Mouse (Mus musculus): Measurements from ENCODE around the gene Sgcd.

Gene Sgcd

DNA sequence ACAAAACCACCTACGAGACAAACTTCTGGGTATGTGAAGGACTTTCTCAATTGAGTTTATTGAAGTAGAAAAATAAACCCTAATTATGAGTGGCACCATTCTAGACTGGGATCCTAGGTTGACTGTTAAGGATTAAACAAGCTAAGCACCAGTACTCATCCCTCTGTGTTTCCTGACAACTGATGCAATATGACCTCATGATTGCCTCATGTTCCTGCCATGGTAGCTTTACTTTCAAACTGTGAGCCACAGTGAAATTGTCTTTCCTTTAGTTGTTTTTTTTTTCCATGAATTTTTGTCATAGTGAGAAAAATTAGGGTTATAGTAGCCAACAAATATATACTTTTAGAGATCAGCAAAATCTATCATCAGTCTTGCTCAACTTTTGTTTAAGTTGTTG lies 689.0 kb downstream of the Sgcd start:
- ATAC-seq (ENCODE audit: insufficient number of reproducible peaks, low FRiP score, low TSS enrichment) = no peak

DNA sequence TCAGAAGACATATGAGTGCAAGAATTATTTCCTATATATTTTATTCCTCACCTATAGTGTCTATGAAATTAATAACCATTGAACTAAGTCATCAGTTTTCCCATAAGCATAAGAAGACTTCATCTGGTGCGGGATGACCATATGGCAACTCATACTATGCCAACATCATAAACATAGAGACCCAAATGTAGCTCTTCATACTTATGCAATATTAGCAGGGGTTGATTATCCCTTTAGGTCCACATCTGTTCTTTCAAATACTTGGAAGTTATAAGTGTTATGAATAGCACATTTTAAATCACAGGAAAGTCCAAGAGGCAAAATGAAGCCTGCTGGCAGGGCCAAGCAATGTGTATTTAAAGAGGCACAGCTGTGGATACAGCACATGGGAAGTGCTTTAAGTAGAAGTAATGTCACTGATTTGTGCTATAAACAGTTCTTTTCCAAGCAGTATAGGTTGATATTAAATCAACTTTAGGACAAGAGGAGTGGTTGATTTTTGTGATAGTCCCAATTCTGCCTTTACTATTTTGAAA lies 690.9 kb downstream of the Sgcd start:
- ATAC-seq (ENCODE audit: insufficient number of reproducible peaks, low FRiP score, low TSS enrichment) = no peak

- no peak for ATAC-seq (ENCODE audit: insufficient number of reproducible peaks, low FRiP score, low TSS enrichment)
Measured at GRCm38 (mm10) chr11:47294741-47295140, 694.0 kb downstream of the Sgcd start.

GRCm38 (mm10) chr11:47276586-47276985 lies 712.2 kb downstream of the Sgcd start:
- no peak for ATAC-seq (ENCODE audit: insufficient number of reproducible peaks, low FRiP score, low TSS enrichment)

DNA sequence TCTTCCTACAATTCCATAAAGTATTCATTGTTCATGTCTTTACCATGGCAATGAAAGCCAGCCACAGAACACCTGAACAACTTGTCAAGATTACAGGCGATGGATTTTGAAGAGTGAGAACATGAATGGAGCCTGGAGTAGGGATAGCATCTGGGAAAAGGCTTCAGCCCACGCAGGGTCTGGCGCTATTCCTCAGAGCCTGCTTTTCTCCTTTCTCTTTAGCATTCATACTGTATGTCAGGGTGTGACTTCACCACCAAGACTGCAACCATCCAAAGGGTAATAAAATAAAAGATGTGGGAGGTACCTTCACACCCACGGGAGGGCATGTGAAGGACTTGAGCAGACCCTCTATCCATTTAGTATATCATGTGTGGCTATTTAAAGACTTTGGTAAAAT lies 720.2 kb downstream of the Sgcd start:
- ATAC-seq (ENCODE audit: insufficient number of reproducible peaks, low FRiP score, low TSS enrichment) = no peak

GRCm38 (mm10) chr11:47264267-47264984 lies 724.3 kb downstream of the Sgcd start:
- no peak for ATAC-seq (ENCODE audit: insufficient number of reproducible peaks, low FRiP score, low TSS enrichment)

GRCm38 (mm10) chr11:47250301-47250700 lies 738.5 kb downstream of the Sgcd start:
- no peak for ATAC-seq (ENCODE audit: insufficient number of reproducible peaks, low FRiP score, low TSS enrichment)

DNA sequence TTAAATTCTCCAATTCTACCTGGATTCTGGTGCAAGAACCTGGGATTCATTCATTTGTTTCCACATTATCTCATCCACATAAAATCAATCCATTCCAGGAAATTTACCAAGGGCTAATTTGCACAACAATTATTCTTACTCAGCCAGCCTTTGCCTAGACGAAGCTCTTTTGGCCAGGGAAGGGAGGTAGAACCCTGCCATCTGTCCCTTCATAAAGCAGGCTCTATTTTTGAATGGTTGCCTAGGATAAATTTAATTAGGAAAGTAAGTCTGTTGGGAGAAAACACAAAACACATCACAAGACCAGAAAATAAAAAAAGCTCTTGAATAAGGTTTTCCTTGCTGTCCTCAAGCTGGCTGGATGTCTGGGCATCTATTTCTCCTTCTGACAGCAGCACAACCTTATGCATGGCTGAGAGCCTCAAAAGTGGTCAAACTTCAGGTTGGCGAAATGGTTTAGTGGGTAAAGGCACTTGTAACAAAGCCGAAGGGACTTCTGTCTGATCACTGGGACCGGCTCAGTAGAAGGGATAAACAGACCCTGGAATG lies 740.4 kb downstream of the Sgcd start:
- no peak for ATAC-seq (ENCODE audit: insufficient number of reproducible peaks, low FRiP score, low TSS enrichment)

DNA sequence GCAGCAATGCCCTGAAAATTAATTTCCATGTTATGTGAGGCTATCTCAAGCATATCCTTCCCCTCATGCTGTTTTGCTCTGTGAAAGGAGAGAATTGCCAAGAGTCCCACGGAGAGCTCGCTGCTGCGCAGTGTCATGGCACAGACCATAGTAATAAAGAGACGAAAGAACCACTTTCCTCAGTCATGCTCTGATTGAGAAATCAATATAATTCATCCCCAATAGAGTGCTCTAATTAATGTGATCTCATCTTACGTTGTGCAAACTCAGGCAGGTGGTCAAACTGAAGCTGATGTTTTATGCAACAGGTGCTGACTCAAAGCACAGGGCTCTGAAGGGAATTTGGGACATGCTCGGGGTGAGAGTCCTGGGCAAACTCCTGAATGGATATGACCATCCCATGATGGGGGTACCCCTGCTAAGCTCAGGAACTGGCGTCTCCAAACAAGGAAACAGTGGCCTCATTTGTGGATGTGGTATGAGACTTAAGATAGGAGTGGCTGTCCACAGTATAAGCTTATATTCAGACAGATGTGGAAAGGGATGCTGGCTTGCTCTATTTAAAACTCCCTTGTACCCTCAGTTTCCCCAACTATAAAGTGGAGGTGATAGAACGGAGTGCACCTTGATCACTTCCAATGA lies 740.9 kb downstream of the Sgcd start:
- ATAC-seq (ENCODE audit: insufficient number of reproducible peaks, low FRiP score, low TSS enrichment) = no peak

DNA sequence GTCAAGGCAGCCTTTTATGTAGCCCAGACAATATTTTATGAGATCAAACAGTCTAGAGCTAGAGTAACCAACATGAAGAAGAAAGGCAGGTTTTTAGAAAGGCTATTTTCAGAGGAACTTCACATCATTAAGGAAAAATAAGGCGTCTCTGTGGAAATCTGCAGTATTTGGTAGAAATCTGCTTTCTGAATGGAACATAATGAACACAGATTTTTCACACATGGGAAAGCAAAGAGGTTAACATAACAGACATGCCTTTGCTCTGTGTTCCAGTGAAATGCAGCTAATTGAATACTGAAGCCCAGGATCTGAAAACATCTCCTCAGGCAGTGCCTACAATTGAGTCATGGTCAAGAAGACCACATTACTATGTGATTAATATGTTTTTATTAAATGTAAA lies 746.4 kb downstream of the Sgcd start:
- ATAC-seq (ENCODE audit: insufficient number of reproducible peaks, low FRiP score, low TSS enrichment) = no peak

DNA sequence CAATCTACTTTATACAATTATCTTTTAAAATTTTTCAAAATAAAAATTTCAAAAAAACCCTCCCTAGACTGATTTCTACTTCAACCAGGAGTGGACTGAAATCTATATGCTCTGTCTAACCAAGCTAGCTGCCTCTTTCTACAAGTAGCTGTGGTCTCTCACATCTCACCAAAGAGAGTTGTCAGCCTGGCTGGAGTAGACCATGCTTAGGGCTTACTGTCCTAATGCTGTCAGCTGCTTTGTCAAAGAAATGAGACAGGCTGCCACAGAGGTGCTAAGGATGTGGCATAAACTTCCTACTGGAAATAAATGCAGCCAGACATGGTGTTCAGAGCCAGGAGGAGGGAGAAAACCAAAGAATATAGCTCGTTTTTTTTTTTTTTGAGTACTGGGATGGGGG lies 760.5 kb downstream of the Sgcd start:
- no peak for ATAC-seq (ENCODE audit: insufficient number of reproducible peaks, low FRiP score, low TSS enrichment)

DNA sequence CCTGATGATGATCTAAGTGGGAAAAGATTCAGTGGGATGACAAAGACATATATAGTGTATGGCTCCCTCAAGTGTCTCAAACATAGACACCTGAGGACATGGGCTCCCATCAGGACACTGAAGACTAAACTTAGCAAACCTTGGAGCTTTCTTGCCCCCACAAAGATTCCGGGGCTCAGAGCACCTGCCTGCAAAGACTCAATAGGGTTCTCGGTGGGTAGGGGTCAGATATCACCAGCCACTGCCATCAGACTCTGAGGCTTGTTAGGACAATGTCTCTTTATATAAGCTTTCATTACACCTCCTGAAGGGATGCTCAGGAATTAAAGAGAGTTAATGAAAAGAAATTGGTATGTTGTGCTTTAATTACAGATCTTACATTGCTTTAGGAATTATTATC lies 764.6 kb downstream of the Sgcd start:
- ATAC-seq (ENCODE audit: insufficient number of reproducible peaks, low FRiP score, low TSS enrichment) = no peak

- no peak for ATAC-seq (ENCODE audit: insufficient number of reproducible peaks, low FRiP score, low TSS enrichment)
Measured at GRCm38 (mm10) chr11:47211531-47211930, 777.2 kb downstream of the Sgcd start.

GRCm38 (mm10) chr11:47206461-47206860 lies 782.3 kb downstream of the Sgcd start:
- ATAC-seq (ENCODE audit: insufficient number of reproducible peaks, low FRiP score, low TSS enrichment) = no peak

- no peak for ATAC-seq (ENCODE audit: insufficient number of reproducible peaks, low FRiP score, low TSS enrichment)
Measured at GRCm38 (mm10) chr11:47199106-47199505, 789.7 kb downstream of the Sgcd start.

DNA sequence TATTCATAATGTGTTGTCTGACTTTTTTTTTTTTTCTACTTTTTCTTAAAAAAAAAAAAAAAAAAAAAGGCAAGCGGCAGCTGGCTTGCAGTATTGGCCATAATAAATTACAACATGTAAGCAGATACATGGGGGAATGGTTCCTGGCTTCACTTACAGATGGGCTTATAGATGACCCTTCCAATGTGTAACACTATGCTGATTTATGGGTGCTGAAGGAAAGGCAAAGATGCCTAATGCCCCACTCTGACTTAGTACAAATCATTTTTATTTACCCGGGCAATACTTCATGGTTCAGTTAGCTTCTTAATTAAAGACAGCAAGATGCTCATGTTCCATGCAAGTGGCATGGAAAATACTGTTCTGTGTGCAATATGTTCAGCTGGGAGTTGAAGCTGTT lies 800.2 kb downstream of the Sgcd start:
- no peak for ATAC-seq (ENCODE audit: insufficient number of reproducible peaks, low FRiP score, low TSS enrichment)

- no peak for ATAC-seq (ENCODE audit: insufficient number of reproducible peaks, low FRiP score, low TSS enrichment)
Measured at GRCm38 (mm10) chr11:47174977-47175376, 813.8 kb downstream of the Sgcd start.

GRCm38 (mm10) chr11:47170926-47171625 lies 817.7 kb downstream of the Sgcd start:
- no peak for ATAC-seq (ENCODE audit: insufficient number of reproducible peaks, low FRiP score, low TSS enrichment)

- no peak for ATAC-seq (ENCODE audit: insufficient number of reproducible peaks, low FRiP score, low TSS enrichment)
Measured at GRCm38 (mm10) chr11:47167376-47167775, 821.4 kb downstream of the Sgcd start.

GRCm38 (mm10) chr11:47158089-47158488 lies 830.7 kb downstream of the Sgcd start:
- ATAC-seq (ENCODE audit: insufficient number of reproducible peaks, low FRiP score, low TSS enrichment) = no peak

Data from cerebellum, adult (tissue).